Comparison of ENCODE assay signal across 18 mouse cellular contexts in genomic region chr6:41559331-41559730, GRCm38 (mm10). TPM values are rescaled to one million over a fixed set of nuclear protein-coding genes. Genes with fewer than 3 reads are reported as not detected.
DNase-seq lines count a peak whose midpoint lies in the region; ATAC-seq and TF ChIP-seq lines count a peak whose summit lies in the region.
"Had no signal": no experiment of that assay in that cellular context is flagged by ENCODE, and none has a peak within 500 bp of the region (broad histone marks: within the 10 kb centered on the region; RNA-seq: fewer than 3 reads in every experiment).

No protein-coding gene starts in this region.

- no peaks in the 10 kb centered on the region for H3K9me3 ChIP-seq in midbrain, embryonic 11.5 days (ENCODE audit: control insufficient read depth, low read length)
- no peaks in the 10 kb centered on the region for H3K9me3 ChIP-seq in midbrain, embryonic 15.5 days
- H3K9me3 ChIP-seq in stomach, embryonic 15.5 days, result no peaks in the 10 kb centered on the region
- H3K9me3 ChIP-seq: hindbrain, embryonic 12.5 days; intestine, embryonic 15.5 days; limb, embryonic 13.5 days had no signal

- CTCF ChIA-PET in Patski (lab: Charles Lee), result interaction anchor here (1.0 to 1.3 kb wide), 2 partner anchors 8 to 32 kb away, joined by 3 read pairs; no protein-coding TSS in a partner anchor

- peak; percentile 14 for DNase-seq in midbrain, embryonic 11.5 days (ENCODE audit: low spot score, missing footprints)
- peak; percentile 96 for DNase-seq in Patski (ENCODE audit: low read depth, low spot score)
- DNase-seq in thymus, postnatal 36 days, result peak; percentile 68 to 81
- no peak for DNase-seq in urinary bladder, adult 2 months (ENCODE audit: low spot score)
- no peak for DNase-seq in kidney, postnatal 4 days
- DNase-seq: cerebellum, adult 9-11 months; gastrocnemius, postnatal 14 days; midbrain, embryonic 14.5 days; right cerebral cortex, postnatal 14 days had no signal

- H3K4me3 ChIP-seq in midbrain, embryonic 11.5 days (ENCODE audit: low read depth, low read length), result no peak overlapping the region
- H3K4me3 ChIP-seq in midbrain, embryonic 15.5 days, result no peak overlapping the region
- no peak overlapping the region for H3K4me3 ChIP-seq in stomach, embryonic 15.5 days (replicated peaks)
- H3K4me3 ChIP-seq: erythroblast, embryonic 14.5 days; hindbrain, embryonic 12.5 days; intestine, embryonic 15.5 days; limb, embryonic 13.5 days had no signal

- POLR2A ChIA-PET in Patski (lab: Charles Lee), result no interaction called here

- TF ChIP-seq CTCF in Patski (IDR thresholded peaks at IDR 0.05), result no peak

- no peaks in the 10 kb centered on the region for H3K27me3 ChIP-seq in midbrain, embryonic 11.5 days (ENCODE audit: control insufficient read depth, insufficient read depth, low read length)
- H3K27me3 ChIP-seq in midbrain, embryonic 15.5 days (replicated peaks), result no peaks in the 10 kb centered on the region
- H3K27me3 ChIP-seq in Patski, result no peaks in the 10 kb centered on the region
- H3K27me3 ChIP-seq in stomach, embryonic 15.5 days (replicated peaks), result no peaks in the 10 kb centered on the region
- H3K27me3 ChIP-seq: hindbrain, embryonic 12.5 days; intestine, embryonic 15.5 days; limb, embryonic 13.5 days had no signal

- H3K27ac ChIP-seq in midbrain, embryonic 11.5 days (ENCODE audit: low read depth, low read length), result no peak overlapping the region
- H3K27ac ChIP-seq in midbrain, embryonic 15.5 days, result no peak overlapping the region
- H3K27ac ChIP-seq in stomach, embryonic 15.5 days, result 0 out of 2 replicates have a peak overlapping the region, but pooled peaks have one; percentile 7
- H3K27ac ChIP-seq: hindbrain, embryonic 12.5 days; intestine, embryonic 15.5 days; kidney, postnatal 0 days; limb, embryonic 13.5 days; liver, embryonic 14.5 days had no signal

- no peak for ATAC-seq in midbrain, embryonic 11.5 days (ENCODE audit: low FRiP score)
- no peak for ATAC-seq in midbrain, embryonic 15.5 days (replicated peaks)
- peak; percentile 90 for ATAC-seq in Patski
- ATAC-seq in stomach, embryonic 15.5 days (ENCODE audit: insufficient read depth, low FRiP score, low read depth), result no peak
- ATAC-seq: intestine, embryonic 15.5 days had no signal

- H3K4me2 ChIP-seq in midbrain, embryonic 11.5 days, result no peak overlapping the region
- no peak overlapping the region for H3K4me2 ChIP-seq in midbrain, embryonic 15.5 days
- no peak overlapping the region for H3K4me2 ChIP-seq in stomach, embryonic 15.5 days
- H3K4me2 ChIP-seq: hindbrain, embryonic 12.5 days; intestine, embryonic 15.5 days; limb, embryonic 13.5 days had no signal

- 68% methylated on average over 3 of the region's 3 CpGs for WGBS in midbrain, embryonic 11.5 days
- WGBS in midbrain, embryonic 15.5 days, result 69% methylated on average over 3 of the region's 3 CpGs
- WGBS in stomach, embryonic 15.5 days, result 53% methylated on average over 3 of the region's 3 CpGs

- H3K4me1 ChIP-seq in midbrain, embryonic 11.5 days (ENCODE audit: control insufficient read depth, insufficient read depth, low read length), result no peaks in the 10 kb centered on the region
- H3K4me1 ChIP-seq in midbrain, embryonic 15.5 days, result no peaks in the 10 kb centered on the region
- no peaks in the 10 kb centered on the region for H3K4me1 ChIP-seq in stomach, embryonic 15.5 days
- H3K4me1 ChIP-seq: hindbrain, embryonic 12.5 days; intestine, embryonic 15.5 days; limb, embryonic 13.5 days had no signal

- in situ Hi-C loops in Patski (cut with MboI; ENCODE audit: low pct_unique_long_range_greater_than_20kb), result loop anchor here (5.0 to 25.0 kb wide), 3 partner anchors 297 to 1728 kb away; no protein-coding TSS in a partner anchor

- no peak overlapping the region for H3K9ac ChIP-seq in midbrain, embryonic 11.5 days (ENCODE audit: low read length)
- H3K9ac ChIP-seq in midbrain, embryonic 15.5 days, result no peak overlapping the region
- no peak overlapping the region for H3K9ac ChIP-seq in stomach, embryonic 15.5 days
- H3K9ac ChIP-seq: hindbrain, embryonic 12.5 days; intestine, embryonic 15.5 days; limb, embryonic 13.5 days; liver, embryonic 14.5 days had no signal

- no peaks in the 10 kb centered on the region for H3K36me3 ChIP-seq in midbrain, embryonic 11.5 days (ENCODE audit: control insufficient read depth, insufficient read depth, low read length)
- no peaks in the 10 kb centered on the region for H3K36me3 ChIP-seq in midbrain, embryonic 15.5 days (replicated peaks)
- H3K36me3 ChIP-seq in stomach, embryonic 15.5 days, result no peaks in the 10 kb centered on the region
- H3K36me3 ChIP-seq: hindbrain, embryonic 12.5 days; intestine, embryonic 15.5 days; limb, embryonic 13.5 days had no signal

RNA-seq across cellular contexts. Expression of gene Prss2, which starts 37.7 kb away (rescaled TPM):
- not detected in 2 replicates for polyA plus RNA-seq in midbrain, embryonic 11.5 days (2014; fragmentation: Nextera tagmentation; extraction: Ambion mirVana)
- not detected in 2 replicates for polyA plus RNA-seq in midbrain, embryonic 15.5 days (2015; fragmentation: Nextera tagmentation; extraction: Ambion mirVana)
- polyA plus RNA-seq in Patski (2021), result not detected
- 141 and 187 TPM in 2 replicates for polyA plus RNA-seq in stomach, embryonic 15.5 days (2015; fragmentation: Nextera tagmentation; extraction: Ambion mirVana)
- polyA plus RNA-seq in urinary bladder, adult 2 months (2012; rRNA removed), result 0.12 and 1.0 TPM in 2 replicates
- polyA plus RNA-seq: erythroblast, embryonic 14.5 days; hindbrain, embryonic 12.5 days; kidney, postnatal 0 days; limb, embryonic 13.5 days; lung, embryonic 16.5 days; midbrain, embryonic 14.5 days had no signal

RNA-seq across cellular contexts. Expression of gene Ephb6, which starts 46.0 kb away (rescaled TPM):
- polyA plus RNA-seq in midbrain, embryonic 11.5 days (2014; fragmentation: Nextera tagmentation; extraction: Ambion mirVana), result 9.9 and 10.7 TPM in 2 replicates
- polyA plus RNA-seq in midbrain, embryonic 15.5 days (2015; fragmentation: Nextera tagmentation; extraction: Ambion mirVana), result 43.7 and 44.2 TPM in 2 replicates
- 35.5 TPM for polyA plus RNA-seq in Patski (2021)
- 9.2 and 12.0 TPM in 2 replicates for polyA plus RNA-seq in stomach, embryonic 15.5 days (2015; fragmentation: Nextera tagmentation; extraction: Ambion mirVana)
- polyA plus RNA-seq in urinary bladder, adult 2 months (2012; rRNA removed), result 10.7 and 11.2 TPM in 2 replicates

Comparison
In these comparisons a context has a peak if more than half of its experiments do, and no peak if none do; other contexts are left out.
1. DNase-seq: peak in midbrain, embryonic 11.5 days (single experiment), Patski (single experiment) and thymus, postnatal 36 days (2 of 2); none in urinary bladder, adult 2 months (single experiment) and kidney, postnatal 4 days (0 of 2).
2. RNA of gene Prss2, which starts 37.7 kb away (polyA plus RNA-seq): 141 to 187 TPM in stomach, embryonic 15.5 days; 0.12 to 1.0 TPM in urinary bladder, adult 2 months, not detected in midbrain, embryonic 11.5 days, not detected in midbrain, embryonic 15.5 days and not detected in Patski (single experiment); every median in the first group is over 10 times any median in the second.